Mouse (Mus musculus) heart, postnatal 0 days (tissue): ENCODE results near the gene Prr29.

Source experiments
- CTCF ChIP-seq: IDR thresholded peaks from 2 replicates; pipeline ENCODE4 v1.5.1; 2016; ENCODE audit warnings: antibody characterized with exemption, control low read depth, low read depth
- EP300 ChIP-seq: IDR thresholded peaks from 2 replicates; pipeline ENCODE4 v1.6.1; 2016; ENCODE audit warnings: antibody characterized with exemption, low read depth

- TF ChIP-seq CTCF (no peak), EP300 (no peak)
Measured at GRCm38 (mm10) chr11:106365366-106365765, at the start of gene Prr29.
